Mouse (Mus musculus) olfactory bulb, adult 2 months (tissue): ENCODE data around the gene Zdhhc11.

Experiments
- CTCF ChIP-seq: fragments of 200-500 bp; IDR thresholded peaks from 2 replicates; pipeline ENCODE4 v1.5.1; 2012; ENCODE audit warnings: low read depth, mild to moderate bottlenecking, low read length, moderate library complexity; ENCODE audit not compliant: insufficient read depth
- POLR2A ChIP-seq: fragments of 200-500 bp; IDR thresholded peaks from 2 replicates; pipeline ENCODE4 v1.6.1; 2012; ENCODE audit warnings: mild to moderate bottlenecking, low read depth, low read length, moderate library complexity; ENCODE audit not compliant: insufficient read depth

DNA sequence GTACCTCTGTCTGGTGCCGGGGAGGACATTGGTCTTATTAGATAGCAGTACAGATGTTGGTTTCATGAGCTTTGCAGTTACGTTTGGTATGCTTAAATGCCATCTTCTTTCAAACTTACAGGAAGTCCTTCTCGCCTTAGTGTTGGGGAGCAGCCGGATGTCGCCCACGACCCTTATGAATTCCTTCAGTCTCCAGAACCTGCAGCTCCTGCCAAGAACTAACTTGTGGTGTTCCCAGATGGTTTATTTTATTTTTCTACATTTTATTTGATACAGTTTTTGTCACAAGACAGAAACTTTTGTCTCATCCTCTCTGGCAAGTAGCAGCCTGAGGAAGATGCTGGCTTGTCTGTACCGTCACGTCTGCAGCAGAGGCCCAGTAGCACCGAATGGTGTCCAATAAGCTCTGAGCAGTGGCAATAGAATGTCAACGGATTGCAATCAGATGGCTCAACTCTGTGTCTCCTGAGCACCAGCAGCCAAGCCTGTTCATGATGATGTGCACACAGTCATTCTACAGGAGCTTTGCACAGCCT is 3.5 kb upstream of the Zdhhc11 start:
- TF ChIP-seq CTCF = no peak
- TF ChIP-seq POLR2A = no peak
